Mouse (Mus musculus): ENCODE results near the gene Fam196a.

GRCm38 (mm10) chr7:134894604-134895003 lies 43.6 kb downstream of the Fam196a start:
- TF ChIP-seq CTCF (IDR thresholded peaks at IDR 0.05; ENCODE audit: low read depth, low read length) (no peak), EP300 (IDR thresholded peaks at IDR 0.05; ENCODE audit: insufficient read depth, low read depth, low read length) (no peak)
